Mouse (Mus musculus) megakaryocyte, embryonic 14.5 days (primary cell): ENCODE data around the gene Krtap3-1.

Experiments used
- FLI1 ChIP-seq: IDR thresholded peaks from 2 replicates; pipeline ENCODE4 v1.6.1; 2012; ENCODE audit warnings: low read length, inconsistent platforms, mixed read lengths
- GATA1 ChIP-seq: IDR thresholded peaks from 3 replicates; pipeline ENCODE4 v1.6.1; 2012; ENCODE audit warnings: mixed read lengths, low read length, inconsistent platforms, borderline replicate concordance

- TF ChIP-seq GATA1 (no peak), FLI1 (no peak)
Measured at GRCm38 (mm10) chr11:99580636-99581035, 14.2 kb upstream of the Krtap3-1 start, which contains the start of gene Krtap1-5.
